Mouse (Mus musculus) retina, postnatal 7 days (tissue): ENCODE measurements around the gene Ifih1.

Experiments used
- DNase-seq: peaks from one replicate; pipeline ENCODE4 v3.0.0-alpha.2; 2012; ENCODE audit warnings: low read depth, low spot score

Gene Ifih1

DNA sequence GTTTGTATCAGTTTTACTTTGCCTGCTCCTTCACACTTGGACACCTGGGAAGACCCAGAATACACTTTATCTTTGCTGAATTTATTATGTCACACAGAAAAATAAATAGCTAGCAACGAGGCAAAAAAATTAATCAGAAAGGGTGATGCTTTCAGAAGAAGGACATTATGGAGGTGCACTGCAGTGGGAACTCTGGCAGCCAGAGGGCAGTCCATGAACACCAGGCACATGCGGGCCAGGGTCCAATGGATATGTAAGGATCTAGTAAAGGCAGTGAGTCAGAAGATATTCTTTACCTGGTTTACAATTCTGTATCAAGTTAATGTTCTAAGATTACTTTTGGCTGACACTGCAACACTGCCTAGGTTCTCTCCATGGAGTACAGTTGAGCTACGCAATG is 96.4 kb downstream of the Ifih1 start:
- no peak for DNase-seq

DNA sequence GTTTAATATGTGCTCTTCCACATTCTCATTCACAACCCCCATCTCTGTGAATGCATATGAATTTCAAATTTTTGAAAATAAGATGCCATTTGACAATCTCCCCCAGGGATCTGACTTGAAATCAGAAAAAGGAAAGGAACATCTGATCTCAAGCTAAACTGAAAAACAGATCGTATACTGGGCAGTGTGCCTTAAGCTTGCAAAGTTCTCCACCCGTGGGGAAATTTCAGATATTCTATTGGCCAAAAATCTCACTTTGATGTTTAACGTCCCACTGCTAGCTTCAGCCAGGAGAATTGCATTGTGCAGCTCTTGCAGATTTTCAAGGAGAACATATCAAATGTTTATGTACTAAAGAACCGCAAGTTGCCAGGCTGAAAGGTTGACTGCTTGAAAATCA is 96.9 kb downstream of the Ifih1 start:
- DNase-seq, result no peak

DNA sequence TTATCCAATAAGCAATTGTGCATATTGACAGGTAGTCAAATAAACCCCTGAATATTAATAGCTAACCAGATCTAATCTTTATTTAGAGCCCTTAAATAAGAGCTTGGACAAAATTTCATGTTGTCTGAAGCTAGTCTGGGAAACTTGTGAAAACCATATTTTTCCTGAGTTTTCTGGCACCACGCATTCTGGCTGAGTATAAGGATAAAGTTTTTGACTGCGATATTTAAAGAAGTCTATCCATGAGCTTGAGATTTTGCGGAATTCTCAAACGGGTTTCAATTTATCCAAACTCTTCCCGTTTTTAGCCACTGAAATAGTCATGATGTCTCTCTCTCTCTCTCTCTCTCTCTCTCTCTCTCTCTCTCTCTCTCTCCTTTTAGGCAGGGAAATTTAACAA is 98.0 kb downstream of the Ifih1 start:
- no peak for DNase-seq
